Mouse (Mus musculus) forebrain, embryonic 16.5 days (tissue): Measurements from ENCODE around the gene Gm17657. TPM values are rescaled to one million over a fixed set of nuclear protein-coding genes. Genes with fewer than 3 reads are reported as not detected.

ENCODE experiments used
- ATAC-seq: fragments of 200-750 bp; cut with Nextera tagmentation; 2 replicates; pipeline ENCODE4 v1.8.0; 2017; ENCODE audit warnings: mild to moderate bottlenecking, moderate library complexity
- H3K27ac ChIP-seq: fragments of 300-500 bp; sonication (generic); 2 replicates; pipeline ENCODE4 v1.5.1; 2014; ENCODE audit warnings: low read length, control low read depth
- H3K27me3 ChIP-seq: fragments of 300-500 bp; sonication (generic); replicated peaks from 2 replicates; pipeline ENCODE4 v1.6.1; 2014; ENCODE audit warnings: low read length; ENCODE audit not compliant: control insufficient read depth, insufficient read depth
- H3K36me3 ChIP-seq: fragments of 300-500 bp; sonication (generic); 2 replicates; pipeline ENCODE4 v1.6.1; 2014; ENCODE audit not compliant: control insufficient read depth, insufficient read depth
- H3K4me1 ChIP-seq: fragments of 300-500 bp; sonication (generic); replicated peaks from 2 replicates; pipeline ENCODE4 v1.6.1; 2014; ENCODE audit warnings: low read length; ENCODE audit not compliant: control insufficient read depth, insufficient read depth
- H3K4me2 ChIP-seq: fragments of 300-500 bp; sonication (generic); 2 replicates; pipeline ENCODE4 v1.6.1; 2014; ENCODE audit warnings: mild to moderate bottlenecking, low read length, control low read depth
- H3K4me3 ChIP-seq: fragments of 300-500 bp; sonication (generic); replicated peaks from 2 replicates; pipeline ENCODE4 v1.5.1; 2014; ENCODE audit warnings: mild to moderate bottlenecking, low read length, control low read depth
- H3K9ac ChIP-seq: fragments of 300-500 bp; sonication (generic); replicated peaks from 2 replicates; pipeline ENCODE4 v1.6.1; 2014; ENCODE audit warnings: low read depth, low read length, control low read depth
- H3K9me3 ChIP-seq: fragments of 300-500 bp; sonication (generic); 2 replicates; pipeline ENCODE4 v1.6.1; 2016; ENCODE audit warnings: low read length; ENCODE audit not compliant: control insufficient read depth
- WGBS: fragments of 180-500 bp; shearing (Covaris S2); extraction: QIAGEN DNeasy Blood & Tissue Kit; methylation state at CpG from one replicate; pipeline ENCODE4 v1.1.7; 2014; 5-methylcytosine and 5-hydroxymethylcytosine counted together
- polyA plus RNA-seq: library from polyadenylated mRNA; unstranded; fragments of >200 nt; fragmentation: Nextera tagmentation; extraction: Ambion mirVana; gene quantifications from 2 replicates; pipeline ENCODE4 v1.2.1, GENCODE M21; 2015

The Gm17657 gene
- polyA plus RNA-seq, result not detected in 2 replicates

GRCm38 (mm10) chr17:29549543-29550428 is at the start of gene Gm17657, which contains the start of gene Tbc1d22b:
Gene Gm17657 (minus strand): TSS chr17:29549638.
Gene Tbc1d22b (plus strand): TSS chr17:29549785.
- Histone ChIP-seq H3K27me3 (no peaks in the 10 kb centered on the region), H3K36me3 (no peaks in the 10 kb centered on the region), H3K27ac (no peak within 1 kb of the TSS; the same call in 1 of the 2 replicates), H3K4me3 (peak within 1 kb of the TSS; percentile 96), H3K9me3 (no peaks in the 10 kb centered on the region), H3K4me2 (peak within 1 kb of the TSS; percentile 97), H3K4me1 (peaks cover 15% of the 10 kb centered on the region), H3K9ac (peak within 1 kb of the TSS; percentile 98)
- peak; percentile 99 for ATAC-seq
- WGBS, result under 1% methylated on average over 43 of the region's 44 CpGs

DNA sequence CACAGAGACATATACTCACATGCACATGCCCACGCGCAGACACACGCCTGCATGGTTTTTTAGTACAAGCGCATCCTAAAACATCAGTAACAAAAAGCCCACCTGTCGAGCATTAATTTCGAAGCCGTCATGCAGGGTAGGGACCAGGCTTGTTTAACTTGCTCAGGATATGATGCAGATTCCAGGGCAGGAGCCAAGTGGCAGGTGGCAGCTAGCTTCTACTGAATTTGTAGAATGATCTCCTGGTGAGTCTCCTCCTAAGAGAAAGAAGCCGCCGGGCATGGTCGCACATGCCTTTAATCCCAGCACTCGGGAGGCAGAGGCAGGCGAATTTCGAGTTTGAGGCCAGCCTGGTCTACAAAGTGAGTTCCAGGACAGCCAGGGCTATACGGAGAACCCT is 49.6 kb upstream of the Gm17657 start:
- no peak overlapping the region for H3K27ac ChIP-seq
- H3K4me3 ChIP-seq, result no peak overlapping the region
- peaks cover 9% of the 10 kb centered on the region for H3K36me3 ChIP-seq
- H3K9me3 ChIP-seq, result no peaks in the 10 kb centered on the region
- 90% methylated on average over 14 of the region's 14 CpGs for WGBS
- H3K9ac ChIP-seq, result no peak overlapping the region
- H3K27me3 ChIP-seq, result no peaks in the 10 kb centered on the region
- H3K4me2 ChIP-seq, result no peak overlapping the region
- ATAC-seq, result no peak
- H3K4me1 ChIP-seq, result peaks cover 2% of the 10 kb centered on the region; the same call in 1 of the 2 replicates

DNA sequence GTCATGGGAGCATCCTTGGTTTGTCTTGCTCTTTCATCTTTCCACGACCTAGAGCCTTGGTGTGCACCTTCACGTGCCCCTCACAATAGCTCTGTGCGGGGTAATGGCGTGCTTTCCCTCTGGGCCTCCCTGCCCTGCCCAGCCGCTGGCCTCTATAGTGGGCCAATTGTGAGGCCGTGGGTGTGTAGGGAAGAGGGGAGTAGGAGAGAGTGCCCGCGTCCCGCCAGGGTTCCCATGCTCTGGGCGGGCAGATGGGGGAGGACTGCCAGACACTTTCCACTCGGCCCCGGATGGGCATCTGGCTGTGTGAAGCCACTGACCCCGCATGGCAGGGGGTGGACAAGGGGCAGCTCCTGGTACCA is 47.3 kb upstream of the Gm17657 start:
- WGBS, result 78% methylated on average over 13 of the region's 13 CpGs
- ATAC-seq, result no peak
- Histone ChIP-seq H3K9ac (no peak overlapping the region), H3K9me3 (no peaks in the 10 kb centered on the region), H3K27me3 (no peaks in the 10 kb centered on the region), H3K4me3 (no peak overlapping the region), H3K27ac (no peak overlapping the region), H3K4me2 (no peak overlapping the region), H3K36me3 (peaks cover 3% of the 10 kb centered on the region; the same call in 1 of the 2 replicates), H3K4me1 (peaks cover 2% of the 10 kb centered on the region; the same call in 1 of the 2 replicates)

DNA sequence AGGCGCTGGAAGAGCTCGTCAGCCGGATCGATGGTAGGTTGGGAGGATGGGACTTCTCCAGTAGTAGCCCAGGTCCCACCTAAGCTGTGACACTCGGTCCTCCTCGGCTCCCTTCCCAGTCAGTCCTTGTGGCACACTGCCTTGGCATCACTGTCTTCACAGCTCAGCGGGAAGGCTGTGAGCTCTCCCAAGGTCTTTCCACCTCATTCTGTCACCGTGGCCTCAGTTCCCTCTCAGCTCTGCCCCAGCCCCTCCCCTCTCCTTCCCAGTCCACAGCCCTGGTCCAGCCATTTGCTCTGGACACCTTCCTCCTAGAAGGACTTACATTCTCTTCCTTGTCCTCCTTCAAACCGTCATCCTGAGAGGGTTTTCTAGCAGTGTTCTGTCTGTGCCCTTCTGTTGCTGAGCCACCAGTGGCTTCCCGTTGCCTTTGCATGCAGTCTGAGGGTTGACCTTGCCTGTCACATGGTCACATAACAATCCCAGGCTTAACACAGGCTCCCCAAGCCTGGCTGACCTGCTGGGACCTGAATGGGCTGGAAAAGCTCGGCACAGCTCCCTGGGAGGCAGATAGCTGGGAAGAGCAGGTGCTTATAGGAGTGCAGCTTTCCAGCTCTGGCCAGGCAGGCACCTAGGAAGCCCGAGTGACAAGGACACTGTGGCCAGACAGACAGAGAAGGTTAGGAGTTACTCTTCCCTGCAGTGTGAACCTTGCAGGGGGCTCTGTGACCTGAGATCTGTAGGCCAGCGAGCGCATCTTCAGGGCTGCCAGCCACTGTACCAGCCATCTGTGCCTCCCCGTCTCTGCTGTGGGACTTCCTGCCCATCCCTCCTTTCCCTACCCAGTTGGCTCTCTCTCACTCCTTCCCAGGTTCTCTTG is 46.7 kb upstream of the Gm17657 start:
- H3K36me3 ChIP-seq, result peaks cover 3% of the 10 kb centered on the region; the same call in 1 of the 2 replicates
- H3K4me3 ChIP-seq, result no peak overlapping the region
- no peaks in the 10 kb centered on the region for H3K9me3 ChIP-seq
- H3K27me3 ChIP-seq, result no peaks in the 10 kb centered on the region
- H3K27ac ChIP-seq, result no peak overlapping the region
- H3K4me2 ChIP-seq, result no peak overlapping the region
- ATAC-seq, result no peak
- WGBS, result 86% methylated on average over 15 of the region's 15 CpGs
- H3K9ac ChIP-seq, result no peak overlapping the region
- peaks cover 2% of the 10 kb centered on the region; the same call in 1 of the 2 replicates for H3K4me1 ChIP-seq

DNA sequence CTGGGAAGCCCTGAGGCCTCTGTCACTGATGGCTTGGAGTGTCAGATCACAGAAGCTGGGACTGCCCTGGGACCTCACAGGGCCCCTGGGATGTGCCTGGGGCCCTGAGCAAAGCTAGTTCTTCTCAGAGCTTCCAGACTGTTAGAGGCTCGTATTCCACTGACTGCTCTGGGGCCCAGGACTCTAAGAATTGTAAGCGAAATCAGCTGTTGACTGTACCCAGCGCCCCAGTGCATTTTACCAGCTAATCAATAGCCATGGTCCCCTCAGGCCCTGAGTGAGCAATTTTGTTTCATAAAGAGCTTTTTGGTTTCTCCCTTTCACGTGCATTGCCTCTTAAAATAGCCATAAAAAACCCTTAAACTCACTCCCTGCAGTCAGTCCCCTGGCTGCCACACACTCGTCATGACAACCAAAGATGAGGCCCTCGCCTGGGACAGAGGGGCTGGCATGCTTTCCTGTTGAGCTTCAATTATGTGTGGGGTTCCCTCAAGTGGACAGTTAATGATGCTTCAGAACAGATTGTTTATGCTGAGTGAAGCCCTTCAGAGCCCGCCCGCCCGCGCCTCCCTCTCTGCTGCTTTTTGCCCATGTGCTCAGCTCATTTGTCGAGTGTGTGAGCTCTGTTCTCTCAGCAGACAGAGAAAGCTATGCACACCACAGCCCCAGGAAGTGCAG is 39.9 kb upstream of the Gm17657 start:
- no peak overlapping the region for H3K4me2 ChIP-seq
- H3K9ac ChIP-seq, result no peak overlapping the region
- 15% methylated on average over 11 of the region's 11 CpGs for WGBS
- peaks cover 12% of the 10 kb centered on the region for H3K4me1 ChIP-seq
- H3K27me3 ChIP-seq, result no peaks in the 10 kb centered on the region
- no peaks in the 10 kb centered on the region for H3K9me3 ChIP-seq
- H3K36me3 ChIP-seq, result no peaks in the 10 kb centered on the region
- no peak overlapping the region for H3K4me3 ChIP-seq
- ATAC-seq, result peak; percentile 72
- H3K27ac ChIP-seq, result peak overlapping the region; percentile 41; the same call in 1 of the 2 replicates

DNA sequence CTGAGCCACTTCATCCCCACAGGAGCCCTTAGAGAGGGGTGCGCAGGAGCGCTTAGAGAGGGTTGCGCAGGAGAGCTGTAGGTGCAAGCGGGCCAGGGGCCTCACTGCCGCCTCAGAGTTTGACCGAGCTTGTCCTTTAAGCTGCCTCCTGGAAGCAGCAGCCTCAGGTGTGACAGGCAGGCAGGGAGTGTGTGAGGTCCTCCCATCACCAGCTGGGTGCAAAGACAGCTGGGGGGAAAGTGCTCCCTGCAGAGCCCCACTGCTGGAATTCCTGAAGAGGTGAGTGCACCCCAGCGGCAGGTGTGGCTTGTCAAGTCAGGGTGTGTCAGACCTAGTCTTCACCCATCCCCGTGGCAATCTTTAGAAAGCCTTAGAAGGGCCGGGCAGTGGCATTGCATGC is 37.5 kb upstream of the Gm17657 start:
- Histone ChIP-seq H3K4me3 (no peak overlapping the region), H3K27me3 (no peaks in the 10 kb centered on the region), H3K4me2 (no peak overlapping the region), H3K4me1 (peaks cover 20% of the 10 kb centered on the region), H3K9ac (no peak overlapping the region), H3K27ac (no peak overlapping the region), H3K36me3 (0 out of 2 replicates have a peak, but pooled peaks cover 3% of the 10 kb centered on the region), H3K9me3 (no peaks in the 10 kb centered on the region)
- ATAC-seq, result no peak
- WGBS, result 91% methylated on average over 9 of the region's 9 CpGs

- H3K4me3 ChIP-seq, result no peak overlapping the region
- peaks cover 20% of the 10 kb centered on the region for H3K4me1 ChIP-seq
- no peak for ATAC-seq
- H3K27ac ChIP-seq, result no peak overlapping the region
- H3K27me3 ChIP-seq, result no peaks in the 10 kb centered on the region
- H3K36me3 ChIP-seq, result 0 out of 2 replicates have a peak, but pooled peaks cover 3% of the 10 kb centered on the region
- no peak overlapping the region for H3K9ac ChIP-seq
- 89% methylated on average over 6 of the region's 6 CpGs for WGBS
- H3K4me2 ChIP-seq, result no peak overlapping the region
- no peaks in the 10 kb centered on the region for H3K9me3 ChIP-seq
Observed at GRCm38 (mm10) chr17:29585446-29585845, 36.0 kb upstream of the Gm17657 start.

GRCm38 (mm10) chr17:29584737-29585136 is 35.3 kb upstream of the Gm17657 start:
- WGBS, result 50% methylated on average over 3 of the region's 3 CpGs
- no peak overlapping the region for H3K9ac ChIP-seq
- peak; percentile 59 for ATAC-seq
- H3K4me2 ChIP-seq, result no peak overlapping the region
- H3K4me3 ChIP-seq, result no peak overlapping the region
- H3K4me1 ChIP-seq, result peaks cover 20% of the 10 kb centered on the region
- no peaks in the 10 kb centered on the region for H3K9me3 ChIP-seq
- H3K27me3 ChIP-seq, result no peaks in the 10 kb centered on the region
- H3K36me3 ChIP-seq, result 0 out of 2 replicates have a peak, but pooled peaks cover 3% of the 10 kb centered on the region
- peak overlapping the region; percentile 23; the same call in 1 of the 2 replicates for H3K27ac ChIP-seq
